Mouse (Mus musculus) lung, postnatal 0 days (tissue): ENCODE data around the gene Epor.

Source experiments
- CTCF ChIP-seq: IDR thresholded peaks from 2 replicates; pipeline ENCODE4 v1.5.1; 2016; ENCODE audit warnings: antibody characterized with exemption, mild to moderate bottlenecking
- EP300 ChIP-seq: IDR thresholded peaks from 2 replicates; pipeline ENCODE4 v1.6.1; 2016; ENCODE audit warnings: antibody characterized with exemption, mild to moderate bottlenecking, control low read depth

GRCm38 (mm10) chr9:21954635-21955034 is 8.7 kb downstream of the Epor start:
- TF ChIP-seq CTCF (no peak), EP300 (no peak)
